Mouse (Mus musculus) heart, postnatal 0 days (tissue): ENCODE results near the gene Dnah8.

Source experiments
- CTCF ChIP-seq: IDR thresholded peaks from 2 replicates; pipeline ENCODE4 v1.5.1; 2016; ENCODE audit warnings: antibody characterized with exemption, control low read depth, low read depth
- EP300 ChIP-seq: IDR thresholded peaks from 2 replicates; pipeline ENCODE4 v1.6.1; 2016; ENCODE audit warnings: antibody characterized with exemption, low read depth

GRCm38 (mm10) chr17:30753201-30753600 is 129.0 kb downstream of the Dnah8 start:
- TF ChIP-seq CTCF, result no peak
- no peak for TF ChIP-seq EP300
